Mouse (Mus musculus): ENCODE data around the gene Piwil4. TPM values are rescaled to one million over a fixed set of nuclear protein-coding genes. Genes with fewer than 3 reads are reported as not detected.

The Piwil4 gene
- polyA plus RNA-seq (2014; fragmentation: Illumina TruSeq; extraction: RNeasy Lipid Tissue Mini Kit (QIAGEN cat#74804)): 0.43 TPM

DNA sequence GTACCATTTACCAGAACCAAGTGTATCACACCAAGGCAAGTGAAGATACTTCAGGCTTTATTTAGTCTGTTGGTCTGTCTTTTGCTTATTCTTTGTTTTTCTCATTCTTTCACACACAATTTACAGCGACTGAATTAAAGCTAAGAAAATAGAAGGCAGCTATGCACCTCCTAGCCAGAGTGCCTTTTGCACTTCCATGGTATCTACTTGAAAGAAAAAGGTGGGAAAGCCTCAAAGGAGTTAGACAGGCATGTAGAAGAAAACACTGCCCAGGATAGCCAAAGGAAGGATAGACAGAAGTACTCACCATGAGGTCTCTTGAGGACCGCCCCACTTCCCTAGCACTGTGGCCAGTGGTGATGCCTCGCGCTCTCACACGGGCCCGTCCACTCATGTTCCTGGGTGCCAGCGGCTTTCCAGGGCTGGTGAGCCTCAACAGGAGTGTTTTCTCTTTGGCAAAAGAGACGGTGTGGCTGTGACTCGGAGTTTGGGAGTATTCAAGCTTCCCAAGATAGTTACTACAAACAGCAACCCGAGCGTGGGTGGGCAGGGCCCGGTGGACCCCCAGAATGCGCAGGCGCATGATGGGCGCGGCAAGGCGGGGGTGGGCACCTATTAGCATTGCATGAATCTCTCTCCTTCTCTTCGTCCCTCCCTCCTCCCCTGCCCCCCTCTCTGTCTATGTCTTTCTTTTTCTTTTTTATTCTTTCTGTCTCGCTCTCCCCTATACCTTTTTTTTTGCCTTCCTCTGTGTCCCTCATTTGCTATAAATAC is at the start of gene Piwil4:
Gene Piwil4 (minus strand): TSS at position 583 of the 774 bp plus-strand sequence.

DNA sequence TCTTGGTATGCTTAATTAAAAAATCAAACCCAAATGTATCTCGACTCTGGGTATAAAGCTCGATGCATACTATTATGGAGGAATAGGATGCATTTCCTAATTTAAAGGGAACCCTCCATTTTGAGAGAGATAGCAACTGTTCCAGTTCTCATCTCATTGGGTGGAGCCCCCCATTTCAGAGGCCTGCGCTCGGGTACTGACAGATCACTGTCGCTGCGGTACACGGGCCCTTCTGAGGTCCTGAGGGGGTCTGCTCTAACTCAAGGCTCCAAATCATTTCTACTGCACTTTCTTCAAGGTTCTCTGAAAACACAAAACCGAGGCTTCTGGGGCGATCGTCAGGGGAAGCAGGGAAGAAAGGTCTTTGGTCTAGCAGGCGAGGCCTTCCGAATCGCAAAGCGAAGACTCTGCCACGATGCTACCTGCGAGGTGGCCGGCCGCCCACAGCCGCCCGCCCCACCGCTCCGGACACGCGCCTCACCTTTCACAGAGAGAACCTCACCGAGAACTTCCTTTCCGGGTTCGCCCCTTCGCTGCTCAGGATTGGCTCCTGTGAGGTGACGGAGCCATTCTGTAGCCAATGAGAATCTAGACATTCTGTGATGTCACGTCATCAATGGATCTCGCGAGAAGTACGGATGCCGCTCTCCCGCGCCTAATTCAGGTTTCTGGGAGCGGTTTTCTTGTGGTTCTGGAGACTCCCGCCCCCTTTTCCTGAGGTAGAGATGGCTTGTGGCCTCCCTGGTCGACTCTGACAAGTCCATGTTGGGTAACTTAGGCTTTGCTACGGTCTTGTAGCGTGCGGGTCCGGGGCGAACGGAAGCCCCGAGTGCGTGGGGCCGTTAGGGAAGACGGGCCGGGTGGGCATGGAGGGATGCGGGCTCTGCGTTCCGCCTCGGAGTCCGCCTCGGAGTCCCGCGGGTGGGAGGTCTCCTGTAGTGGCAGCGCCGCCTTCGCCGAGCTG is 43.8 kb upstream of the Piwil4 start, which contains the start of the genes Mre11a and Ankrd49:
Gene Mre11a (plus strand): TSS at position 616 of the 964 bp plus-strand sequence.
Gene Ankrd49 (minus strand): TSS at position 818 of the 964 bp plus-strand sequence.

DNA sequence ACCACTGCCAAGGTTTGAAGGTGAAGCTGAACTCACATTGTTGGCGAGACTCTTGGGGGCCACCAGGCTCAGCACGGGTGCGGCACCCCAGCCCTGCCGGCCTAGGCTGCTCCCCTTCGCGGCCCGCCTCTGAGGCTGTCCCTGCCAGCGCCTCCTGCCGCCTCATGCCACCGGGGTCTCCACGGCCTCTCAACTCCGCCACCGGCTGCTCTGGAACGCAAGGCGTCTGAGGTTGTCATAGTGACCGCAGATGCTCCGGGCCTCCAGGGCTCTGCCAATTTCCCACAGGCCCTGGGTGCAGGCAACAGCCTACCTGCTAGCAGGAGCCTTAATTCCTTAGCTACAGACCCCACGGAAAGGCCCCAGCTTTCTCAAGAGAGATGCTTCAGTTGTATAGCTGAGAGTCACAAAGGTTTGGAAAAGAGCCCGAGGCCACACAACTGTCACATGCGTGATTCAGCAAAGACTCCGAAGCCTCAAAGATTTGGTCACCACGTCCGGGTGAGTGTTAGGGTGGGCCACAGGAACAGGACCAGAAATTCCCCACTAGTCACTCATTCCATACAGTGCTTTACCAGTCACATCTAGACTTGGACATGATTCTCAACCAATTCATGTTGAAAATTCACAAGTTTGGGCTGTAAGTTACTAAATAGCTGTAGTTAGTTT is 30.4 kb upstream of the Piwil4 start, which contains the start of gene 1700012B09Rik:
Gene 1700012B09Rik (minus strand): TSS at position 228 of the 669 bp plus-strand sequence.

DNA sequence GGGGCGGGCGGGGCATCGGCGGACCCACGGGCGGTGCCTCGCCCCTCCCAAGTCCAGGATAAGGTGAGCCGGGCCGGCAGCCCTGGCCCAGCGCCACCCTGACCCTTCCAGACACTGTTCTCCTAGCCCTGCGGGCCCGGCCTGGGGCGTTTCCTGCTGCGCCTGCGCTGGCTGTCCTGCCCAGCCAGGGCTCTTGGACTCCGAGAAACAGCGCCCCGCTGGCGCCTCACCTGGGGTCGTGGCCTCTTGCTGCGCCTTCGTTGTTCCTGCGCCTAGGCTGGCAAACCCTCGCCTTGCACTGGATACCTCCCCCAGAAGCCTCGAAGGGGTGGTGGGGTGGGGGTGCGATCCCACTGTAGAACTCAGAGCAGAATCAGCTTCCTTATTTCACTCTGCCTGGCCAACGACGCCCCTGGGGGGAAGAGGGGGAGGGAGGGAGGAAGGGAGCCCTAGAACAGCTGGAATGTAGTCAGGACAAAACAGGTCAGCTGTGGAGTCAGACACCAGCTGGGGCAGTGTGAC is 11.5 kb upstream of the Piwil4 start, which contains the start of gene Fut4:
Gene Fut4 (minus strand): TSS at position 393 of the 522 bp plus-strand sequence.

Other genes with a start within 250 kb of the Piwil4 start
- 0.31 TPM for gene Kdm4d, start 240.3 kb downstream of the Piwil4 start, polyA plus RNA-seq (2014; fragmentation: Illumina TruSeq; extraction: RNeasy Lipid Tissue Mini Kit (QIAGEN cat#74804))
- 296 TPM for gene Cwc15, start 240.1 kb downstream of the Piwil4 start, polyA plus RNA-seq (2014; fragmentation: Illumina TruSeq; extraction: RNeasy Lipid Tissue Mini Kit (QIAGEN cat#74804))
- gene Amotl1, start 95.7 kb downstream of the Piwil4 start, polyA plus RNA-seq (2014; fragmentation: Illumina TruSeq; extraction: RNeasy Lipid Tissue Mini Kit (QIAGEN cat#74804)): 20.6 TPM
- 3.5 TPM for gene Fut4, start 11.7 kb upstream of the Piwil4 start, polyA plus RNA-seq (2014; fragmentation: Illumina TruSeq; extraction: RNeasy Lipid Tissue Mini Kit (QIAGEN cat#74804))
- gene 1700012B09Rik, start 30.3 kb upstream of the Piwil4 start, polyA plus RNA-seq (2014; fragmentation: Illumina TruSeq; extraction: RNeasy Lipid Tissue Mini Kit (QIAGEN cat#74804)): 1.9 TPM
- 82.6 TPM for gene Mre11a, start 43.9 kb upstream of the Piwil4 start, polyA plus RNA-seq (2014; fragmentation: Illumina TruSeq; extraction: RNeasy Lipid Tissue Mini Kit (QIAGEN cat#74804))
- 61.9 TPM for gene Ankrd49, start 44.1 kb upstream of the Piwil4 start, polyA plus RNA-seq (2014; fragmentation: Illumina TruSeq; extraction: RNeasy Lipid Tissue Mini Kit (QIAGEN cat#74804))
- gene Gpr83, start 119.5 kb upstream of the Piwil4 start, polyA plus RNA-seq (2014; fragmentation: Illumina TruSeq; extraction: RNeasy Lipid Tissue Mini Kit (QIAGEN cat#74804)): 1.3 TPM
- not detected for gene Izumo1r, start 163.2 kb upstream of the Piwil4 start, polyA plus RNA-seq (2014; fragmentation: Illumina TruSeq; extraction: RNeasy Lipid Tissue Mini Kit (QIAGEN cat#74804))